Mouse (Mus musculus): ENCODE results near the gene Pde3b. TPM values are rescaled to one million over a fixed set of nuclear protein-coding genes. Genes with fewer than 3 reads are reported as not detected.

Gene Pde3b
- polyA plus RNA-seq, 1 experiment from 2014 or later: 6.9 TPM

- Histone ChIP-seq H3K4me3 (replicated peaks; ENCODE audit: low read depth, low read length) (no peak overlapping the region), H3K9ac (replicated peaks; ENCODE audit: low read length) (no peak overlapping the region), H3K36me3 (ENCODE audit: control insufficient read depth, insufficient read depth, low read length) (no peaks in the 10 kb centered on the region), H3K4me1 (ENCODE audit: control insufficient read depth, insufficient read depth, low read length) (no peaks in the 10 kb centered on the region), H3K27ac (replicated peaks; ENCODE audit: low read depth, low read length) (no peak overlapping the region), H3K9me3 (ENCODE audit: control insufficient read depth, low read length) (no peaks in the 10 kb centered on the region), H3K4me2 (ENCODE audit: low read length) (no peak overlapping the region), H3K27me3 (ENCODE audit: control insufficient read depth, insufficient read depth, low read length) (no peaks in the 10 kb centered on the region)
- WGBS: 90% methylated on average over 3 of the region's 3 CpGs
- DNase-seq: no peak
- no peak for ATAC-seq (ENCODE audit: low FRiP score, low TSS enrichment)
Measured at GRCm38 (mm10) chr7:114466358-114466757, 51.3 kb downstream of the Pde3b start.

- H3K9ac ChIP-seq (replicated peaks; ENCODE audit: low read length): no peak overlapping the region
- 51% methylated on average over 2 of the region's 2 CpGs for WGBS
- DNase-seq (no peak), ATAC-seq (ENCODE audit: low FRiP score, low TSS enrichment) (no peak)
- no peaks in the 10 kb centered on the region for H3K27me3 ChIP-seq (ENCODE audit: control insufficient read depth, insufficient read depth, low read length)
- no peaks in the 10 kb centered on the region for H3K9me3 ChIP-seq (ENCODE audit: control insufficient read depth, low read length)
- no peaks in the 10 kb centered on the region for H3K4me1 ChIP-seq (ENCODE audit: control insufficient read depth, insufficient read depth, low read length)
- no peak overlapping the region for H3K27ac ChIP-seq (replicated peaks; ENCODE audit: low read depth, low read length)
- H3K36me3 ChIP-seq (ENCODE audit: control insufficient read depth, insufficient read depth, low read length): no peaks in the 10 kb centered on the region
- no peak overlapping the region for H3K4me3 ChIP-seq (replicated peaks; ENCODE audit: low read depth, low read length)
- no peak overlapping the region for H3K4me2 ChIP-seq (ENCODE audit: low read length)
Measured at GRCm38 (mm10) chr7:114472471-114472870, 57.4 kb downstream of the Pde3b start.

GRCm38 (mm10) chr7:114474889-114475288 lies 59.8 kb downstream of the Pde3b start:
- no peak for DNase-seq
- H3K9ac ChIP-seq (replicated peaks; ENCODE audit: low read length): no peak overlapping the region
- no peaks in the 10 kb centered on the region for H3K36me3 ChIP-seq (ENCODE audit: control insufficient read depth, insufficient read depth, low read length)
- no peak overlapping the region for H3K4me3 ChIP-seq (replicated peaks; ENCODE audit: low read depth, low read length)
- H3K4me1 ChIP-seq (ENCODE audit: control insufficient read depth, insufficient read depth, low read length): no peaks in the 10 kb centered on the region
- 72% methylated on average over 1 of the region's 1 CpGs for WGBS
- H3K9me3 ChIP-seq (ENCODE audit: control insufficient read depth, low read length): no peaks in the 10 kb centered on the region
- no peak overlapping the region for H3K4me2 ChIP-seq (ENCODE audit: low read length)
- no peak for ATAC-seq (ENCODE audit: low FRiP score, low TSS enrichment)
- H3K27me3 ChIP-seq (ENCODE audit: control insufficient read depth, insufficient read depth, low read length): no peaks in the 10 kb centered on the region
- no peak overlapping the region for H3K27ac ChIP-seq (replicated peaks; ENCODE audit: low read depth, low read length)

- H3K27me3 ChIP-seq (ENCODE audit: control insufficient read depth, insufficient read depth, low read length): no peaks in the 10 kb centered on the region
- H3K4me3 ChIP-seq (replicated peaks; ENCODE audit: low read depth, low read length): no peak overlapping the region
- H3K36me3 ChIP-seq (ENCODE audit: control insufficient read depth, insufficient read depth, low read length): no peaks in the 10 kb centered on the region
- no peaks in the 10 kb centered on the region for H3K9me3 ChIP-seq (ENCODE audit: control insufficient read depth, low read length)
- H3K4me2 ChIP-seq (ENCODE audit: low read length): no peak overlapping the region
- H3K27ac ChIP-seq (replicated peaks; ENCODE audit: low read depth, low read length): no peak overlapping the region
- ATAC-seq (ENCODE audit: low FRiP score, low TSS enrichment) (no peak), DNase-seq (no peak)
- no peak overlapping the region for H3K9ac ChIP-seq (replicated peaks; ENCODE audit: low read length)
- 91% methylated on average over 2 of the region's 2 CpGs for WGBS
- no peaks in the 10 kb centered on the region for H3K4me1 ChIP-seq (ENCODE audit: control insufficient read depth, insufficient read depth, low read length)
Measured at GRCm38 (mm10) chr7:114477884-114478283, 62.8 kb downstream of the Pde3b start.

- H3K9ac ChIP-seq (replicated peaks; ENCODE audit: low read length): no peak overlapping the region
- H3K27me3 ChIP-seq (ENCODE audit: control insufficient read depth, insufficient read depth, low read length): no peaks in the 10 kb centered on the region
- no peaks in the 10 kb centered on the region for H3K9me3 ChIP-seq (ENCODE audit: control insufficient read depth, low read length)
- no peak overlapping the region for H3K4me2 ChIP-seq (ENCODE audit: low read length)
- no peaks in the 10 kb centered on the region for H3K36me3 ChIP-seq (ENCODE audit: control insufficient read depth, insufficient read depth, low read length)
- ATAC-seq (ENCODE audit: low FRiP score, low TSS enrichment) (no peak), DNase-seq (no peak)
- no peak overlapping the region for H3K4me3 ChIP-seq (replicated peaks; ENCODE audit: low read depth, low read length)
- H3K4me1 ChIP-seq (ENCODE audit: control insufficient read depth, insufficient read depth, low read length): no peaks in the 10 kb centered on the region
- 20% methylated on average over 5 of the region's 5 CpGs for WGBS
- no peak overlapping the region for H3K27ac ChIP-seq (replicated peaks; ENCODE audit: low read depth, low read length)
Measured at GRCm38 (mm10) chr7:114478901-114479300, 63.8 kb downstream of the Pde3b start.

GRCm38 (mm10) chr7:114479779-114480178 lies 64.7 kb downstream of the Pde3b start:
- Histone ChIP-seq H3K9me3 (ENCODE audit: control insufficient read depth, low read length) (no peaks in the 10 kb centered on the region), H3K4me1 (ENCODE audit: control insufficient read depth, insufficient read depth, low read length) (no peaks in the 10 kb centered on the region), H3K4me3 (replicated peaks; ENCODE audit: low read depth, low read length) (no peak overlapping the region), H3K27ac (replicated peaks; ENCODE audit: low read depth, low read length) (no peak overlapping the region), H3K9ac (replicated peaks; ENCODE audit: low read length) (no peak overlapping the region), H3K27me3 (ENCODE audit: control insufficient read depth, insufficient read depth, low read length) (no peaks in the 10 kb centered on the region), H3K36me3 (ENCODE audit: control insufficient read depth, insufficient read depth, low read length) (no peaks in the 10 kb centered on the region), H3K4me2 (ENCODE audit: low read length) (no peak overlapping the region)
- ATAC-seq (ENCODE audit: low FRiP score, low TSS enrichment) (no peak), DNase-seq (no peak)
- WGBS: 79% methylated on average over 4 of the region's 4 CpGs

GRCm38 (mm10) chr7:114480196-114480989 lies 65.3 kb downstream of the Pde3b start:
- no peak for ATAC-seq (ENCODE audit: low FRiP score, low TSS enrichment)
- Histone ChIP-seq H3K4me2 (ENCODE audit: low read length) (no peak overlapping the region), H3K36me3 (ENCODE audit: control insufficient read depth, insufficient read depth, low read length) (no peaks in the 10 kb centered on the region), H3K4me1 (ENCODE audit: control insufficient read depth, insufficient read depth, low read length) (no peaks in the 10 kb centered on the region), H3K27ac (replicated peaks; ENCODE audit: low read depth, low read length) (no peak overlapping the region), H3K27me3 (ENCODE audit: control insufficient read depth, insufficient read depth, low read length) (no peaks in the 10 kb centered on the region), H3K9me3 (ENCODE audit: control insufficient read depth, low read length) (no peaks in the 10 kb centered on the region), H3K9ac (replicated peaks; ENCODE audit: low read length) (no peak overlapping the region), H3K4me3 (replicated peaks; ENCODE audit: low read depth, low read length) (no peak overlapping the region)
- WGBS: 76% methylated on average over 6 of the region's 6 CpGs
- no peak for DNase-seq

- Histone ChIP-seq H3K27me3 (ENCODE audit: control insufficient read depth, insufficient read depth, low read length) (no peaks in the 10 kb centered on the region), H3K9ac (replicated peaks; ENCODE audit: low read length) (no peak overlapping the region), H3K4me2 (ENCODE audit: low read length) (no peak overlapping the region), H3K27ac (replicated peaks; ENCODE audit: low read depth, low read length) (no peak overlapping the region), H3K4me3 (replicated peaks; ENCODE audit: low read depth, low read length) (no peak overlapping the region), H3K4me1 (ENCODE audit: control insufficient read depth, insufficient read depth, low read length) (no peaks in the 10 kb centered on the region), H3K9me3 (ENCODE audit: control insufficient read depth, low read length) (no peaks in the 10 kb centered on the region), H3K36me3 (ENCODE audit: control insufficient read depth, insufficient read depth, low read length) (no peaks in the 10 kb centered on the region)
- 84% methylated on average over 1 of the region's 1 CpGs for WGBS
- ATAC-seq (ENCODE audit: low FRiP score, low TSS enrichment) (no peak), DNase-seq (no peak)
Measured at GRCm38 (mm10) chr7:114481008-114481407, 65.9 kb downstream of the Pde3b start.

- Histone ChIP-seq H3K27ac (replicated peaks; ENCODE audit: low read depth, low read length) (no peak overlapping the region), H3K36me3 (ENCODE audit: control insufficient read depth, insufficient read depth, low read length) (no peaks in the 10 kb centered on the region), H3K4me3 (replicated peaks; ENCODE audit: low read depth, low read length) (no peak overlapping the region), H3K9me3 (ENCODE audit: control insufficient read depth, low read length) (no peaks in the 10 kb centered on the region), H3K27me3 (ENCODE audit: control insufficient read depth, insufficient read depth, low read length) (no peaks in the 10 kb centered on the region), H3K4me2 (ENCODE audit: low read length) (no peak overlapping the region), H3K9ac (replicated peaks; ENCODE audit: low read length) (no peak overlapping the region), H3K4me1 (ENCODE audit: control insufficient read depth, insufficient read depth, low read length) (no peaks in the 10 kb centered on the region)
- ATAC-seq (ENCODE audit: low FRiP score, low TSS enrichment) (no peak), DNase-seq (no peak)
- WGBS: 67% methylated on average over 2 of the region's 2 CpGs
Measured at GRCm38 (mm10) chr7:114481429-114481931, 66.4 kb downstream of the Pde3b start.
